Mouse (Mus musculus) cortical plate, adult 2 months (tissue): ENCODE data around the gene Mybph.

ENCODE experiments used
- CTCF ChIP-seq: fragments of 200-500 bp; IDR thresholded peaks from 2 replicates; pipeline ENCODE4 v1.5.1; 2011; ENCODE audit warnings: mild to moderate bottlenecking, control low read depth, low read length; ENCODE audit not compliant: insufficient read depth; ENCODE audit errors: extremely low read depth
- POLR2A ChIP-seq: fragments of 200-500 bp; IDR thresholded peaks from 2 replicates; pipeline ENCODE4 v1.6.1; 2011; ENCODE audit warnings: mild to moderate bottlenecking, low read length, control low read depth; ENCODE audit not compliant: insufficient read depth; ENCODE audit errors: extremely low read depth

- TF ChIP-seq CTCF (no peak), POLR2A (no peak)
Observed at GRCm38 (mm10) chr1:134233681-134234454, 40.6 kb downstream of the Mybph start.
